Mouse (Mus musculus): Measurements from ENCODE around the gene Fam198b.
"Not testable (repeated sequence)": the region's sequence is repeated elsewhere in the genome, so short reads cannot be mapped to it uniquely, and the experiment has no call there.

Gene Fam198b

GRCm38 (mm10) chr3:79927050-79927449, 42.7 kb downstream of the Fam198b start:
- no peak for DNase-seq

DNA sequence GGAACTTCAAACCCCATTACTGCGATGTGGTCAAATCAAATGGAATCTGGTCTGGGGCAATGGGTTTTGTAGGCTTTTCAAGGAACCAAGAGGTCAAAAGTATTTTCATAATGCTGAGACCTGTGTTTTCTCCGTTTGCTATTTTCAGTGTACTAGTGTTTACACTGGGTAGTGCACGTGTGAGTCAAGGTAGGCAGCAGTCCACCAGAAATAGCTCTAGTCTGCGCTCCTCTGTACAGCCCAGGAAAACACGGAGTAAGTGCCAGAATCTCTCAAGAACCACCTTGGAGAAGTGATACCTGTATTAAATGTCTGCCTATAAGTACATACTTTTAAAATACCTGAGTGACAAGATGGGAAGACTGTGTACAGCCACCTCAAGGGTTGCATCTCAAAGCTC, 44.1 kb downstream of the Fam198b start:
- DNase-seq, result no peak

DNA sequence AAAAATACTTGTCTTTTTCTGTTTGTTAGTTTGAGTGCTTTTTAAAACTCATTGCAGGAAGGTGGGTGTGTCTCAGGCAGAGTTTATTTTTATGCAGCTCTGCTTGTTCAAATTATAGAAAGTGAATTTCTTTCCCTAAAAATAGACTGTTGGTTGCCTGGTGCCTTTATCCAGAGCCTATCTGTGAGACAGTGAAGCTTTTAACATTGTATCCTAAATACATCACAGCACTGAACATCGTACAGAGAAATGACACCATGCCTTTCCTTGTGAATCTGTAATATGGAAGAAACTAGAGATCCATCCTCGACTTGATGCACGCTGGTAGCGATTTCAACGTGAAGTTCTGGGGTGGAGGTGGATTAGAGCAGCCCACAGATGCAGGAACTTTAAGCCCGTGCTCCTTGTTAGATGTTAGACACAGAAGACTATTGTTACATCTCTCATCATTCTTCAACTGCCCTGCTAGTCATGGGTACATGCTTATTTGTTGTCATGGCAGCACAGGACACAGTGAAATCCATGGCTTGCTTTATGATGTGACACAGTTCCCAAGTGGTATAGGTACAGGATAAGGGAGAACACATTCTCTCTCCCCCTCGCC, 45.9 kb downstream of the Fam198b start:
- DNase-seq, result no peak

- peak; percentile 5 for DNase-seq
Measured at GRCm38 (mm10) chr3:79936213-79936612, 51.9 kb downstream of the Fam198b start.

- no peak for DNase-seq
Measured at GRCm38 (mm10) chr3:79936730-79937447, 52.6 kb downstream of the Fam198b start.

GRCm38 (mm10) chr3:79947736-79948135, 63.4 kb downstream of the Fam198b start:
- peak; percentile 5 for DNase-seq

- DNase-seq, result no peak
Measured at GRCm38 (mm10) chr3:79948151-79948550, 63.8 kb downstream of the Fam198b start.

- DNase-seq, result no peak
Measured at GRCm38 (mm10) chr3:79953164-79953759, 68.9 kb downstream of the Fam198b start.

- no peak for DNase-seq
Measured at GRCm38 (mm10) chr3:79955262-79955661, 70.9 kb downstream of the Fam198b start.

DNA sequence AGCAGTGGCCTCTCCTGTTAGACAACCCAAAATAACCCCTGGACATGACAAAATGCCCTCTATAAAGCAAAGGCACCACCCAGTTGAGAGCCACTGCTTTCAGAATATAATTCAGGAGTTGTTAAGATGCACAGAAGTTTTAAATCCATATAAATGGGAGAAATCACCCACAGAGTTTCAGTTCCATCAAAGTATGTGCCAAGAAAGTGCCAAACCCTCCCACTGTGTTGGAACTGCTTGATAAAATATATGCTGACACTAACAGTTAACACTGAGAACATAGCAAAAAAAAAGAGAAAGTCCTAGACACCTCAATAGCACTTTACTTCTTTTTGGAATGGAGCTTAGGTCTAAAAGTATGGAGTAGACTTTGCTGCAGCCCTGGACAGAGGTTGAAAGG, 72.5 kb downstream of the Fam198b start:
- no peak for DNase-seq

DNA sequence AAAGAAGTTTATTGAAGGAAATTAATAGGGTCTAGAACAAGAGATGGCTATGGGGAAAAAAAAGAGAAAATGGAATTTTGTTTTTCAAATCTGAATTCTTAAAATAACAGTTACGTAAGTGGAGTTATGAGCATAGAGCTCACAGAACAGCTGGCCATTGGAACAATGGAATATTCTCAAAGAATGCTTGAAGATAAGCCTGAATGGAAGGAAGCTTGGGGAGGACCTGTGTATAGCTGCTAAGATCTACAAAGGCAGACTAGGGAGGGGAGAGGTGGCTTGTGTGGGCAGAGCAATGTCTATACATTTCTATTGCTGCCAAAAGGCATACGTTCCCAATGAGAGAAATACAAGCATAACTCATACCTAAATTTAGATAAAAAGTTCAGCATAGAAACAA, 73.4 kb downstream of the Fam198b start:
- no peak for DNase-seq

DNA sequence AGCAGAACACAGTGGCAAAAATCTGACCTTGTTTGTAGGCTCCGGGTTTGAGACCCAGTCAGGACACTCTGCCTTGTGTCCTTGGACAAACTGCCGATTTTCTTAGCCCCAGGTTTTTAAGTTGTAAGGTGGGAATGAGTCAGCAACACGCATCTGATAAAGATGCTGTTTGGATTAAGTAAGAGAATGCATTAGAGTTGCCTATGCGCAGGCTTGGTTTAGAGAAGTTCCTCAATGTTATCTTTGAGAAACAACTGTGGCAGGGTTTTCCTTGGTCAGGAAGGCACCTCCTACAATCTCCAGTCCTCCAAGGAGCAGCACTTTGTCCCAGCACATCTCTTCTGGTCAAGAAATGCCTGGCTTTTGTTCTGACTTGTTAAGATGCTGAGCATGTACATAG, 82.4 kb downstream of the Fam198b start:
- no peak for DNase-seq

DNA sequence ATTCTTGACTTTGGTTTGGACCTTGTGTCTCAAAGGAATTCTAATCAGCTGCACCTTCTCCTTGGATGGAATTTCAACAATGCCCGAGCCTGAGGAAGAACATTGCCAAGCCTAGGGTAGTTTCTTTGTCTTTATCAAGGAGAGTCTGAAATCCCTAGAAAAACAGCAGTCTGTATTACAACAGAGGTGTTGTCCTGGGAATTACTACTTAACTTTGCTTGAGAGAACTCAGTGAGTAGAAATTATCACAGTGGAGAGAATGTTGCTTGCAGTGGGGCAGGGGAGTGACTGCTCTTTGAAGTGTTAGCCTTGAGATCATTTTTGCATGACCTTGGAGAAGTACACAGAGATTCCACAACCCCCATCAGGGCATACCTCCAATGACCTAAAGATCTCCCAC, 83.0 kb downstream of the Fam198b start:
- DNase-seq, result no peak

DNA sequence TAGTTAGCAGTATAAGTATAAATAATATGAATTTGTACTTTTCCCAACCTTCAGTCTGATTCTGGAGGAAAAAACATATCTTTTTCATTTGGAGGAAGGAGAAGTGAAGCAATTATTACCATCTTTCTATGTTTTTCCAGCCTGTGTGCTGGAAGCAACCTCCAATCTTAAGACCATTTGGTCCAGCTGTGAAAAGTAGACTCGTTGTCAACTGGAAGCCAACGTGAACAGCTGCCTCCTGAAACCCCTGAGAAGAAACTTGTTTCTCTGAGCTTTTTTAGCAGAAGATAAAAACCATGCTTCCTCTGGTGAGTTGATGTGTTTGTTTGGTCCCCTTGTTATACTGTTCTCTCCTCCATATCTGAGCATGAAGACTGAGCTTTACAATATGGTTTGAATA, 84.1 kb downstream of the Fam198b start:
- no peak for DNase-seq

- not testable (repeated sequence) for DNase-seq
Measured at GRCm38 (mm10) chr3:79969536-79969935, 85.2 kb downstream of the Fam198b start.

GRCm38 (mm10) chr3:79970070-79970469, 85.7 kb downstream of the Fam198b start:
- DNase-seq, result no peak

DNA sequence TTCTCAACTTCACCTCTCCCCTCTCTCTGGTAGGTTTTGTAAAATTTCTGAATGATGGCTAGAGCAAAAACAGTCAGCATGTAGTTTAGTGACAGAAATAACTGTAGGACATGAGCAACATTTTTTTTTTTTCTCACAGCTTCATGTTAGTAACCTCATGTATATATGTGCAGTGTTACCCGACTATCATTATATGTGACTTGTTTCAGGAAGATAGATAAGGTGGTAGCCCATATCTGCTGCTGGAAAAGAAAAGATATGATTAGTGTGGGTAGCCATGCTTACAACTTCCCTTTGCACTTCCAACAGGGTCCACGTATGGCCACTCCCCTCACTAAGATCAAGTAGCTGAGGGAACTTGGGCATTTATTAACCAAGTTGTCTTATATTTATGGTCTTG, 86.2 kb downstream of the Fam198b start:
- no peak for DNase-seq

GRCm38 (mm10) chr3:79971542-79971941, 87.2 kb downstream of the Fam198b start:
- no peak for DNase-seq

- no peak for DNase-seq
Measured at GRCm38 (mm10) chr3:79976786-79977185, 92.5 kb downstream of the Fam198b start.

DNA sequence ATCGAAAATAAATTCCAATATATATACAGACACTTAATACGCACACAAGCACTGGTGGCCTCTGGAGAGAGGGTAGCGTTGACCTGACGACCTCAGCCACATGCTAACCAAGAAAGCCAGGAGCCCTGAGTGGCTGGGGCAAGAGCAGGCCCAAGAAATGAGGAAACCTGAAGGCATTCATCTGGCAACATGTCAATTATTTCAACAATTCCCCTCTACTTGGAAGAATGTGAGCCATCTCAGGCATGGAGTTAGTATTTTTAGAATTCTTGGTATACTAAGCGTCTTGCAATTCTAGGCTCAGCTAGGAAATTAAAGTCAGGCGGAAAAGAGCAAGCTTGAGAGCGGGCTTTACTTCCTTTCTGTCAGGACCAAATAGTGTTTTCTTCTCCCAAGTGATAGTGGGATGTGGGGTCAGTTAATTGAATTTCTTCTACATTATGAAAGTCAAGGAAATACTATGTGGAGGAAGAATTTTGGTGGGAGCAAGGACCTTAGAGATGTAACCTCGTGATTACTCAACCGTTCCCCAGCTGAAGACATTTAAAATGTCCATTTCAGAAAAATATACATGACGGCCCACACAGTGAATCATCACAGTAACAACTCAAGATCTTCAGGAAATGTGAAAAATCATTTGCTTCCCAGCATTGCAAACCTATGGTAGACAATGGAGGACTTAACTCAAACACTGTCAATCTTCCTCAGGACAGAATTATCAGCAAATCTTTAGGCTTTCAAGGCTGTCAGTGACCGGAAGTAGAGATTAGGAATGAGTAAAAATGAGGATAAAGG, 93.5 kb downstream of the Fam198b start:
- DNase-seq, result peak; percentile 12

- no peak for DNase-seq
Measured at GRCm38 (mm10) chr3:79980714-79981113, 96.4 kb downstream of the Fam198b start.

DNA sequence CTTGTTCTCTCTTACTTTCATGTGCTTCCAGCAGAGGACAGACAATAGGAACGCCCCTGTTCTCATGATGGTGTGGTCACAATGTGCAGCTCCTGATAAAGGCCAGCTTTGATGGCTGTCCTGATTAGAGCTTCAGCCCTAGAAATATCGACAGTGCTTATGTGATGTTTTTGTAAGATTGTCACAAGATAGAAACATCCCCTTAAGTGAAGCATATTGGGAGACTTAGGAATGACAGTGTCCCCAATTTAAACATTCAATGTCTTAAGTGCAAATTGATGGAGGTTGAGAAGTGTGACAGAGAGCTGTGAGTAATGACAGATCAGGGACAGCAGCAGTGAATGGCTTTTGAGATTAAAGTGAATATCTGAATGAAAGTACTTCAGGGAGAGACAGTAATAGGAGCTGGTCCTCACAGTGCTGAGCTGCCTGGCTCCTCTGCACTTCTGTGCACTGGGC, 99.7 kb downstream of the Fam198b start:
- no peak for DNase-seq

DNA sequence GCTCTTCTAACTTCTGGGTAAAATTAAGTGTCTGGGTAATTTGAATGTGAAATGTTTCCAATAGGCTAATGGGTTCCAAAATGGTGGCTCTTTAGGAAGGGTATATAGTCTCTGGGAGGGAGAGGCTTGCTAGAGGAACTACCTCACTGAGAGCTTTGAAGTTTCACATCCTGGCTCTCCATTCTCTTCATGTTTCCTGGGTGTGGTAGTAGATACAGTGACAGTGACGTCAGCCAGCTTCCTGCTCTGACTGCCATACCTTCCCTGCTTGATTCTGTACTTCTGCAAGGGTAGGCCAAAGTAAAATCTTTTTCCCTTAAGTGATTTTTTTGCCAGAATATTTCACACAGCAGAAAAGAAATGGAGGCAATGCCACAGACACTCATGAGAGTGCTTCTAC, 100.2 kb downstream of the Fam198b start:
- no peak for DNase-seq

GRCm38 (mm10) chr3:79989250-79989649, 104.9 kb downstream of the Fam198b start:
- DNase-seq, result no peak
